Mouse (Mus musculus) frontal cortex, adult 2 months (tissue): ENCODE measurements at regions not wholly inside any gene's neighbourhood (a gene's known extent, or its start where the extent isn't known, plus 50 kb on each side); places are given as distances from the start of the nearest gene placed in this dataset.
A peak's percentile ranks its signal among the peaks of the same experiment; 100 is the strongest.
"Not testable (repeated sequence)": the region's sequence is repeated elsewhere in the genome, so short reads cannot be mapped to it uniquely, and the experiment has no call there.

Experiments
- DNase-seq, 2 experiments: peaks; one replicate each; pipeline ENCODE4 v3.0.0; 2022; ENCODE audit warnings: low spot score in 1 of 2; ENCODE audit errors: extremely low spot score in 1 of 2

GRCm38 (mm10) chr3:53792541-53792940 is 52.3 kb upstream of the Gm10985 start:
- DNase-seq: no peak

GRCm38 (mm10) chr3:53789706-53790105 is 55.2 kb upstream of the Gm10985 start:
- no peak for DNase-seq

- no peak for DNase-seq
Measured at GRCm38 (mm10) chr3:53785201-53785600, 59.7 kb upstream of the Gm10985 start.

- DNase-seq: no peak
Measured at GRCm38 (mm10) chr3:53776668-53777067, 68.2 kb upstream of the Gm10985 start.

GRCm38 (mm10) chr3:53767601-53768000 is 77.3 kb upstream of the Gm10985 start:
- no peak for DNase-seq

GRCm38 (mm10) chr3:53763981-53764380 is 80.9 kb upstream of the Gm10985 start:
- no peak for DNase-seq

GRCm38 (mm10) chr3:53761514-53762075 is 83.3 kb upstream of the Gm10985 start:
- DNase-seq: no peak

- DNase-seq: no peak
Measured at GRCm38 (mm10) chr3:53756115-53756853, 88.6 kb upstream of the Gm10985 start.

- no peak for DNase-seq
Measured at GRCm38 (mm10) chr3:53737161-53737560, 80.0 kb upstream of the Frem2 start.

GRCm38 (mm10) chr3:53735607-53736006 is 78.5 kb upstream of the Frem2 start:
- DNase-seq: not testable (repeated sequence)

- DNase-seq: peak; percentile 14 to 80
Measured at GRCm38 (mm10) chr3:53735147-53735546, 78.0 kb upstream of the Frem2 start.

GRCm38 (mm10) chr3:53730440-53730839 is 73.3 kb upstream of the Frem2 start:
- no peak for DNase-seq

GRCm38 (mm10) chr3:53729810-53730209 is 72.7 kb upstream of the Frem2 start:
- peak in 1 of 2 experiments; percentile 70 for DNase-seq

- no peak for DNase-seq
Measured at GRCm38 (mm10) chr3:53729131-53729530, 72.0 kb upstream of the Frem2 start.

- no peak for DNase-seq
Measured at GRCm38 (mm10) chr3:53727737-53728136, 70.6 kb upstream of the Frem2 start.

GRCm38 (mm10) chr3:53707101-53707500 is 49.9 kb upstream of the Frem2 start:
- no peak for DNase-seq
